Mouse (Mus musculus) embryonic facial prominence, embryonic 11.5 days (tissue): ENCODE results near the gene Phykpl. TPM values are rescaled to one million over a fixed set of nuclear protein-coding genes. Genes with fewer than 3 reads are reported as not detected.
A peak's percentile ranks its signal among the peaks of the same experiment; 100 is the strongest.

Source experiments
- ATAC-seq: fragments of 200-750 bp; cut with Nextera tagmentation; replicated peaks from 2 replicates; pipeline ENCODE4 v1.8.0; 2017; ENCODE audit warnings: low read depth; ENCODE audit not compliant: insufficient number of reproducible peaks, low FRiP score, low TSS enrichment
- DNase-seq: peaks from one replicate; pipeline ENCODE4 v3.0.0-alpha.2; 2015; ENCODE audit warnings: low spot score
- H3K27ac ChIP-seq: fragments of 300-500 bp; sonication (generic); replicated peaks from 2 replicates; pipeline ENCODE4 v1.5.1; 2014; ENCODE audit warnings: mild to moderate bottlenecking, low read depth, low read length, control low read depth
- H3K27me3 ChIP-seq: fragments of 300-500 bp; sonication (generic); 2 replicates; pipeline ENCODE4 v1.6.1; 2014; ENCODE audit warnings: mild to moderate bottlenecking, low read length, moderate library complexity, mixed read lengths; ENCODE audit not compliant: control insufficient read depth, insufficient read depth
- H3K36me3 ChIP-seq: fragments of 300-500 bp; sonication (generic); replicated peaks from 2 replicates; pipeline ENCODE4 v1.6.1; 2014; ENCODE audit warnings: low read depth, mild to moderate bottlenecking, low read length, moderate library complexity, mixed read lengths; ENCODE audit not compliant: control insufficient read depth, insufficient read depth
- H3K4me1 ChIP-seq: fragments of 300-500 bp; sonication (generic); 2 replicates; pipeline ENCODE4 v1.6.1; 2014; ENCODE audit warnings: low read length, mixed read lengths; ENCODE audit not compliant: control insufficient read depth, insufficient read depth
- H3K4me2 ChIP-seq: fragments of 300-500 bp; sonication (generic); 2 replicates; pipeline ENCODE4 v1.6.1; 2014; ENCODE audit warnings: low read depth, mild to moderate bottlenecking, control low read depth, low read length, moderate library complexity
- H3K4me3 ChIP-seq: fragments of 300-500 bp; sonication (generic); 2 replicates; pipeline ENCODE4 v1.5.1; 2014; ENCODE audit warnings: low read depth, low read length, control low read depth
- H3K9ac ChIP-seq: fragments of 300-500 bp; sonication (generic); replicated peaks from 2 replicates; pipeline ENCODE4 v1.6.1; 2014; ENCODE audit warnings: mild to moderate bottlenecking, control low read depth, low read length
- H3K9me3 ChIP-seq: fragments of 300-500 bp; sonication (generic); replicated peaks from 2 replicates; pipeline ENCODE4 v1.6.1; 2016; ENCODE audit warnings: mild to moderate bottlenecking, low read length, inconsistent platforms, mixed read lengths; ENCODE audit not compliant: control insufficient read depth
- WGBS: fragments of 180-500 bp; shearing (Covaris S2); extraction: QIAGEN DNeasy Blood & Tissue Kit; methylation state at CpG from one replicate; pipeline ENCODE4 v1.1.7; 2014; 5-methylcytosine and 5-hydroxymethylcytosine counted together
- polyA plus RNA-seq: library from polyadenylated mRNA; unstranded; fragments of >200 nt; fragmentation: Nextera tagmentation; extraction: Ambion mirVana; gene quantifications from 2 replicates; pipeline ENCODE4 v1.2.1, GENCODE M21; 2014

The Phykpl gene
- polyA plus RNA-seq: 8.7 and 10.2 TPM in 2 replicates

GRCm38 (mm10) chr11:51584431-51585248 lies at the start of gene Phykpl:
Gene Phykpl (plus strand): TSS chr11:51584757.
- no peaks in the 10 kb centered on the region for H3K9me3 ChIP-seq
- H3K4me3 ChIP-seq: peak within 1 kb of the TSS; percentile 59
- under 1% methylated on average over 59 of the region's 59 CpGs for WGBS
- DNase-seq (peak; percentile 97), ATAC-seq (peak; percentile 84)
- H3K4me1 ChIP-seq: no peaks in the 10 kb centered on the region; the same call in 1 of the 2 replicates
- H3K27ac ChIP-seq: peak within 1 kb of the TSS; percentile 79
- no peaks in the 10 kb centered on the region for H3K27me3 ChIP-seq
- peak within 1 kb of the TSS; percentile 82 for H3K4me2 ChIP-seq
- peaks cover 7% of the 10 kb centered on the region for H3K36me3 ChIP-seq
- peak within 1 kb of the TSS; percentile 79 for H3K9ac ChIP-seq

- peaks cover 13% of the 10 kb centered on the region for H3K4me1 ChIP-seq
- no peak overlapping the region for H3K4me3 ChIP-seq
- no peak overlapping the region for H3K27ac ChIP-seq
- no peak for ATAC-seq
- peak; percentile 78 for DNase-seq
- no peak overlapping the region for H3K9ac ChIP-seq
- H3K36me3 ChIP-seq: no peaks in the 10 kb centered on the region
- no peaks in the 10 kb centered on the region for H3K9me3 ChIP-seq
- no peaks in the 10 kb centered on the region for H3K27me3 ChIP-seq
- H3K4me2 ChIP-seq: no peak overlapping the region
- 21% methylated on average over 7 of the region's 7 CpGs for WGBS
Measured at GRCm38 (mm10) chr11:51538388-51538787, 46.2 kb upstream of the Phykpl start.

DNA sequence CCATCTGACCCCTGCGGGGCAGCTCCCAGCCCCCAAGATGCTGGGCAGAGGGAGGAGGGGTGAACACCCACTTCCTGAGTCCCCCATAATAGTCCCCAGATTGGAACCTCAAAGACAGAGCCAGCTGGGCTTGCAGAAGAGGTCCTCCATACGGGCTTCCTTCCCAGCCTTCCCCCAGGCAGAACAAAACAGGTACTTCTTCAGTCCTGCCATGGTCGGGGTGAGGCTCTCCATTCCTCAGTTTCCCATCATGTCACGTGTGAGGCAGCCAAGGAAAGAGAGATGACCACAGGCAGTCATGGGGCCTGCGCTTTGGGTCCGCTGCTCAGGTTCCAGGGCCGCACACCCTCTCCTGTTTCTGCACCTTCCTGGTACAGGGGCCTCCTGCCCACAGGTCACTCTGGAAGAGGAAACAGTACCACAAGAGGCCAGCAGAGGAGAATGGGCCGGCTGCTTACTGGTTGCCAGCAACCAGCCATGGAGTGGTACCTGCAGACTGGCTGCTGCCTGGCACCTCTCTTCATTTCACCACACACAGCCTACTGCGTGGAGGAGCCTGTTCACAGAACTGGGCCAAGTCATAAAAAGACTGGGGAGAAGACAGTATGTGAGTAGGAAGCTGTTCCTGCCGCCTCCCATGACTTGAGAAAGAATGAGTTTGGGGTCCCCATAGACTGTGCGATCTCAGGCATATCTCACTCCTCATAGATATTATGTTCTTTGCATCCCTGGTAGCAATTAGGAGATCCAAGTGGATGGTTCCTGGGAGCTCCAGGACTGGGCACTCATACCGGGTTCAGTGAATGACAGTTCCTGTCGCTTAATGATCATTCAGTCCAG lies 45.4 kb upstream of the Phykpl start:
- ATAC-seq: peak; percentile 19; the same call in 1 of the 2 replicates
- peak overlapping the region; percentile 52 for H3K27ac ChIP-seq

GRCm38 (mm10) chr11:51539759-51540282 lies 44.7 kb upstream of the Phykpl start:
- Histone ChIP-seq H3K4me1 (peaks cover 13% of the 10 kb centered on the region), H3K9ac (no peak overlapping the region), H3K4me3 (no peak overlapping the region), H3K9me3 (no peaks in the 10 kb centered on the region), H3K4me2 (no peak overlapping the region), H3K27me3 (no peaks in the 10 kb centered on the region), H3K36me3 (no peaks in the 10 kb centered on the region), H3K27ac (no peak overlapping the region)
- WGBS: 12% methylated on average over 10 of the region's 10 CpGs
- ATAC-seq (peak; percentile 60), DNase-seq (peak; percentile 99)

More for the DNA sequence above, 45.4 kb upstream of the Phykpl start:
- H3K9ac ChIP-seq: no peak overlapping the region
- H3K4me3 ChIP-seq: no peak overlapping the region
- DNase-seq: peak; percentile 49
- no peaks in the 10 kb centered on the region for H3K27me3 ChIP-seq
- no peak overlapping the region for H3K4me2 ChIP-seq
- H3K9me3 ChIP-seq: no peaks in the 10 kb centered on the region
- H3K36me3 ChIP-seq: no peaks in the 10 kb centered on the region
- peaks cover 13% of the 10 kb centered on the region for H3K4me1 ChIP-seq
- 41% methylated on average over 13 of the region's 13 CpGs for WGBS

DNA sequence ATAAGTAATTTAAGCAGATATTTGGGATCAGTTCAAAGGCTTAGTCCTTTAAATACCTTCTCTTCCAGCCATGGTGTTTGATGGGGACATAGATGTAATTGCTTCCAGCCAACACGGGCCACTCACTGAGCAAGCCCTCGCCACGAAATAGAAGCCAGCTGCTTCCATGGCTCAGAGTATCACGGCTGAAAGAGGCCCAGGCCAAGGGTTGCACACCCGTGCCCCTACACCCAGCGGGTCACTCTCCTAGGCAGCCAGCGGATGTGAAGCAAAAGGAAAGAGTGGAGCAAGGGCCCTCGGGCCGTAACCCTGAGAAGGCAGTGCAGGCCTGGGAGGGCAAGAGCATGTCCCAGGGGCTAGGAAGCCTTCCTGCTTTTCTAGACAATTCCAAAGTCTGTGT lies 42.1 kb upstream of the Phykpl start:
- ATAC-seq (no peak), DNase-seq (peak; percentile 76)
- H3K27me3 ChIP-seq: no peaks in the 10 kb centered on the region
- H3K4me2 ChIP-seq: no peak overlapping the region
- no peaks in the 10 kb centered on the region for H3K36me3 ChIP-seq
- H3K4me1 ChIP-seq: peaks cover 13% of the 10 kb centered on the region
- H3K4me3 ChIP-seq: no peak overlapping the region
- peak overlapping the region; percentile 83 for H3K27ac ChIP-seq
- H3K9ac ChIP-seq: no peak overlapping the region
- no peaks in the 10 kb centered on the region for H3K9me3 ChIP-seq
- WGBS: 16% methylated on average over 9 of the region's 9 CpGs

GRCm38 (mm10) chr11:51543487-51544050 lies 41.0 kb upstream of the Phykpl start:
- H3K36me3 ChIP-seq: no peaks in the 10 kb centered on the region
- H3K4me1 ChIP-seq: peaks cover 13% of the 10 kb centered on the region
- DNase-seq (peak; percentile 85), ATAC-seq (peak; percentile 70)
- WGBS: 7% methylated on average over 7 of the region's 7 CpGs
- H3K27ac ChIP-seq: peak overlapping the region; percentile 76
- H3K4me3 ChIP-seq: no peak overlapping the region
- H3K9me3 ChIP-seq: no peaks in the 10 kb centered on the region
- no peak overlapping the region for H3K9ac ChIP-seq
- H3K4me2 ChIP-seq: no peak overlapping the region
- no peaks in the 10 kb centered on the region for H3K27me3 ChIP-seq

GRCm38 (mm10) chr11:51544413-51544812 lies 40.1 kb upstream of the Phykpl start:
- no peaks in the 10 kb centered on the region for H3K36me3 ChIP-seq
- no peak overlapping the region for H3K4me2 ChIP-seq
- no peaks in the 10 kb centered on the region for H3K27me3 ChIP-seq
- DNase-seq: peak; percentile 0
- peaks cover 8% of the 10 kb centered on the region for H3K4me1 ChIP-seq
- H3K9me3 ChIP-seq: no peaks in the 10 kb centered on the region
- H3K4me3 ChIP-seq: no peak overlapping the region
- H3K9ac ChIP-seq: no peak overlapping the region
- H3K27ac ChIP-seq: 0 out of 2 replicates have a peak overlapping the region, but pooled peaks have one; percentile 41
- 48% methylated on average over 2 of the region's 2 CpGs for WGBS
- ATAC-seq: no peak
